Mouse (Mus musculus): ENCODE data around the gene Gmfb. TPM values are rescaled to one million over a fixed set of nuclear protein-coding genes. Genes with fewer than 3 reads are reported as not detected.

The Gmfb gene
- total RNA-seq, 4 experiments from 2014 or later = 118 to 172 (median 163) TPM

DNA sequence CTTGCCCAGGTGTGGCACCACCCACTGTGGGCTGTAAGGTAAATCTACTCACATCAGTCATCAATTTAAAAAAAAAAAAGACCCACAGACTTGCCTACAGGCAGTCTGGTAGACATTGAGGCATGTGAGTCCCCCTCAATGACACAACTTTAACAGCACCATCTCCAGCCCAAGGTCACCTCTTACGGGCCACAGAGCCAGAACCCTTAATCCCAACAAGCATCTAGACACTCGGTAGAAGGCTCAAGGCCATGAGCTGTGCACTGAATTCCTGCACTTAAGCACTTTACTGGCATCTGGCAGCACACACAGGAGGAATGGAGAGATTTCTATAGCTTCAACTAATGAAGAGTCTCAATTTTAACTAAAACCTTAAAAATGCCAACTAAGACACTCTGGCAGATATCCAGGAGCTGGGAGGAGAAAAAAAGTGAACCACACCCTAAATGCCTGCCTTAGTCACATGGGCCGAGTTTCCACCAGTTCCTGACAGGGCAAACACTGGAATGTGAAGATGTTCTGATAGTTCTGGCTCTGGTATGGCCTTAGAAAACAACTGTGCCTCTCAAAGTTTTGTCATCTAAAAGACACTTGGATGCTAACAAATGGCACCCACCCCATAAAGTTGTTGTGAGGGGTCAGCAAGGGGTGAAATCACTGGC lies 21.2 kb downstream of the Gmfb start:
- no peak for DNase-seq

- DNase-seq = peak; percentile 81
These were observed 27.9 kb downstream of the Gmfb start for GRCm38 (mm10) chr14:46794157-46794556.

GRCm38 (mm10) chr14:46790723-46791122 lies 31.3 kb downstream of the Gmfb start:
- DNase-seq = no peak

DNA sequence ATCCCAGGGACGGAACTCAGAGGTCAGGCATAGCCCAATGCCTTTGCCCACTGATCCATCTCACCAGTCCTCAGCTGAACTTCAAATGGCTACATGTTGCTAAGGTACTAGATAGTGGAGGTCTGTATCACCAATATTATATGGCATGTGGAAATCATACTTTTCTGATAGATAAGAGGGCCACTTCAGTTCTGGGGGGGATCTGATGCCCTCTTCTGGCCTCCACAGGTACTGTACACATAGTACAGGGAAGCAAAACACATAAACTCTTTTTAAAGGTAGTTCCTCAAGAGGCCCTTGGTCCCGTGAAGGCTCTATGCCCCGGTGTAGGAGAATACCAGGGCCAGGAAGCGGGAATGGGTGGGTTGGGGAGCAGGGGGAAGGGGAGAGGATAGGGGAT lies 31.7 kb downstream of the Gmfb start:
- DNase-seq = no peak

DNA sequence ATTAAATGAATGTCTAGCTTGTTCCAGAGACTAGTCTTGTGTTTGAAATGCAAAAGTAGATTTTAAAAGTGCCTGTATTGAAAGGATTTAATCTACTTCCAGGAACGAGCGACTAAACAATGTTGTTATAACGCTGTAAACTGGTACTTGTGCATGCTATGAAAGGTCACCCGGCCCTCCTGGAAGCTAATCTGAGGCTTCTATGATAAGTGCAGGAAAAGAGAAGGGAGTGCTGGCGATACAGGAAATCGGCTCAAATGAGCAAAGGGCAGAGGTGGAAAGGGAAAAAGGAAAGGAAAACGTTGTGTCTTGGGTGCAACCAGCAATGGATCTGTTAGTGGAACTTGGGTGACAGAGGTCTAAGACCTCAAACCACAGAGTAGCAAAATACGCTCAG lies 33.5 kb downstream of the Gmfb start:
- no peak for DNase-seq

- DNase-seq = peak; percentile 87
These were observed 34.1 kb downstream of the Gmfb start, which contains the start of gene Cnih1 for GRCm38 (mm10) chr14:46787787-46788504. Gene Cnih1 (minus strand): TSS chr14:46788411.

GRCm38 (mm10) chr14:46787454-46787786 lies 34.6 kb downstream of the Gmfb start:
- DNase-seq = no peak

- DNase-seq = no peak
These were observed 36.8 kb downstream of the Gmfb start for GRCm38 (mm10) chr14:46785247-46785646.

DNA sequence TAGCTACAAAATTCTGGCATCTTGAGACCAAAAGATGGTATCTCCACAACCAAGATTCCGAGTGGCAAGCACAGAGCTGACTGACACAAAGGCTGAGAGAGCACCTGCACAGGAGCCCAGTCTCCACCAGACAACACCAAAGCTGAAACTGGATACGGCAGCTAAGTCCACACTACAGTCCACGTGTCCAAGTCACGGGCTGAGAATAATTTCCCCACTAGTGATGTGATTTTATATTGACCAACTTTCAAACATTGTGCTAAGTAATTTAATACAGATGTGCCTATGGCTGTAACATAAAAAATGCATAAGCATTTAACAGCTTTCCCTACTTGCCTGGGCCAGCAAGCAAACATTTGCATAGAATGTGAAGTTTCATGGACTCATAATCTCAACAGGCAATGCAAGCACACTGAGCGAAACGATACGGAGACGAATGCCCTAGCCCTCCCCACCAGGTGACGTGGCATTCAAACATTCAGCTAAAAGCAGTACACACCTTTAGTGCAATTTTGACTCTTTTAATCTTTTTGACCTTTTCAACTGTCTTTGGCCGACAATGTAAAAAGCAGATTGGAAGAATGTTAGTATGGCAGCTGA lies 38.6 kb downstream of the Gmfb start:
- DNase-seq = no peak

DNA sequence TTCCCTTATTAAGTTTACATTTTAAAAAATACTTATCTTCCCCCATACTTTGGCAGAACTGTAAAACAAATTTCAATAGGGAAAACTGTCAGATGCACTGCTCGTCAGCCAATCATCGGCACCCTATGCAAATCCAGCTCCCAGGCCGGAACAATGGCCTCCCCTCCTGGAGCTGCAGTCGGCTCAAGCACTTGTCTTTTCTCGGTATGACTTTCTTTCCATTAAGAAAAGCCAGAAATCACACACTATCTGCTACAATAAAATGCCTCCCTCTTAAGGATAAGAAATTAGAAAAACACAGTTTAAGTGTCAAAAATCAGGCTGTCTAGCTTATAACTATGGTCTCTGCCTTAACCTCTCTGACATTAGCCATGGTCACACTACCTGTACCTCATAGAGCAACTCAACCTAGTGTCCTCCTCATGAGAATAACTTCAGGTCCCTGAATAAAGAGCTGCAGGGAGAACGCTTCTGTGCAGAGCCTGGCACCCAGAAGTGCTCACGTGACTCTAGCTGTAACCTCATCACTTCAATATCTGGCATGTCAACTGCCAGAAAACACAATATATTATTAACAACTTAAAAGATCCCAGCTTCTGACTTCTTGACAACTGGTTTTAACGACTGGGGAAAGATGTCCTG lies 39.7 kb downstream of the Gmfb start:
- DNase-seq = no peak

DNA sequence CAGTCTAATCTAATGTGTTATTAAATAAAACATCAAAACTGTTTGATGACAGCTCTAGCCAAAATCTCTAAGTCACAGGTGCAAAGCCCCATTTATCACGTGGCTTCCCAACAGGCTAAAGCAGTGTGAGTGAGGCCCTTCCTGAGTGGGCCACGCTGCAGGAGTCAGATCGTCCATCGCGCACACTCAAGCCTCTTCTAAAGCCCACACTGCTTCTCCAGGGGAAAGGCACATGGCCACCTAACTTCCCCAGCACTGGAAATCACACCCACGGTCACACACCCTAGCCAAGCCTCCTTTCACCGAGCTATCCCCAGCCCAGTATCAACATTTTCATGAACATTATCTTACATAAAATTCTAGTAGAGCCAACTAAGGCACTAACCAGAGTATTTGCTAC lies 41.0 kb downstream of the Gmfb start:
- DNase-seq = no peak

DNA sequence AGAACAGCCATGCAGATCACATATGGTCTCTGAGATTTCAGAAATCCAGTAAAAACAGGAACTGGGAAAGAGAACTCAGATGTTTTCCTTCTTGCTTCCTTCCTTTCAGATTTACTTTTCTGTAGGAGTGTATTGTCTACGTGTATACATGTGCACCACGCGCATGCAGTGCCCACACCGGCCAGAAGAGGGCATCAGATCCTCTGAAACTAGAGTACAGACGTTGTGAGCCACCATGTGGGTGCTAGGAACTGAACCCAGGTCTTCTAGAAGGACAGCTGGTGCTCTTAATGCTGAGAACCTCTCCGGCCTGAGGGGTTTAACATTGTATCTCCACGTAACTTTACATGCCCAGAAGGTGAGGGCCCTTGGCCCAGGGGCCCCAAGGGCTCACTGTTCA lies 42.8 kb downstream of the Gmfb start:
- DNase-seq = no peak

DNA sequence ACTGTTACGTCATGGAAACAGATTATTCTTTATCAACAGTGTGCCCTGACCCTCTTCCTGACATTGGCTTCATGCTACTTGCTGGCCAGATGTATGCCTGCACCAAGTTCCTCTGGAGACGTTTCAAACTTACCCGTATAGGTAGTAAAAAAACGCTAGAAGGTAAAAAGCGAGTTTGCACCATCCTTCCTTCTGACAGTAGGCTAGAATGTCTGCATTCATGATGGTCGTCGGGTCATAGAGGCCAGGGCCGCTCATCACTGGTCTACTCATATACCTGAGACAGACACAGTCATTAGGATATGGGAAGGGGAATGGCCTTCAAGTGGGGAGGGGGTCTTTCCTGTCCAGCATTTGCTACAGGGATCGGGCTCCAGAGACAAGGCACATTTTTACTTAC lies 43.3 kb downstream of the Gmfb start:
- DNase-seq = no peak

- DNase-seq = no peak
These were observed 52.0 kb downstream of the Gmfb start for GRCm38 (mm10) chr14:46770036-46770435.

- no peak for DNase-seq
These were observed 54.9 kb downstream of the Gmfb start for GRCm38 (mm10) chr14:46767116-46767515.

- no peak for DNase-seq
These were observed 60.9 kb downstream of the Gmfb start for GRCm38 (mm10) chr14:46761186-46761585.

GRCm38 (mm10) chr14:46760355-46761029 lies 61.5 kb downstream of the Gmfb start, which contains the start of gene Cdkn3:
Gene Cdkn3 (plus strand): TSS chr14:46760541.
- peak; percentile 94 for DNase-seq

DNA sequence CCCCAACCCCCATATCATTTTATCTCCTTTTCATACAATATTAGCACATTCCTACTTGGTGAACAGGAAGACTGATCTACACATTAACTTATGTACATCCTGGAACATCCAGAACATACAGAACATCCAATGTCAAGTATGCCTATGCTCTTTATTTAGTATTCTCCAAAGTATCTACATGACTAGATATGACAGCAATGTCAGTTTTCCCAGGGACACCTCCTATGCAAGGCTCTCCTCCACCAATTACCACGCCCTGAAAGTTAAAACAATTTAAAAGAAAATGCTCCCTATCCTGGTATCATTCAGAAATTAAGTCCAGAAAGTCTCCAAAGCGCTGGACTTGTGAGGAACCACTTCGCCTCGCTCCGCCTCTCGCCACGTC lies 62.1 kb downstream of the Gmfb start:
- DNase-seq = no peak
